Mouse (Mus musculus) E14TG2a.4 (cell line): ENCODE measurements around the gene Srbd1.

ENCODE experiments used
- CTCF ChIP-seq: conservative IDR thresholded peaks from 2 replicates; pipeline ENCODE4 v1.5.1; 2014; ENCODE audit warnings: low read length
- NANOG ChIP-seq: IDR thresholded peaks from 2 replicates; pipeline ENCODE4 v1.6.1; 2014; ENCODE audit warnings: borderline replicate concordance, low read length, mixed read lengths
- POU5F1 ChIP-seq: IDR thresholded peaks from 2 replicates; pipeline ENCODE4 v1.6.1; 2014; ENCODE audit warnings: low read length, borderline replicate concordance

DNA sequence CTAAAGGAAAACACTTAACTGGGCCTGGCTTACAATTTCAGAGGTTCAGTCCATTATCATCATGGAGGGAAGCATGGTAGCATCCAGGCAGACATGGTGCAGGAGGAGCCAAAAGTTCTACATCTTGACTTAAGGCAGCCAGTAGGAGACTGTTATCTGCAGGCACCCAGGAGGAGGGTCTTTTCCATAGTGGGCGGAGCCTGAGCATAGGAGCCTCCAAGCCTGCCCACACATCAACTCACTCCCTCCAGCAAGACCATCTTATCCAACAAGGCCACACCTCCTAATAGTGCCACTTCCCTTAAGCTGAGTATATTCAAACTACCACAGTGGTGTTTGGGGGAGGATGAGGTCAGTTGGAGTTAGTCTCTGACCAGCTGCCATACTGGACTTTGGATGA is 4.8 kb upstream of the Srbd1 start:
- no peak for TF ChIP-seq CTCF
- TF ChIP-seq NANOG: no peak
- TF ChIP-seq POU5F1: no peak
